Mouse (Mus musculus) embryonic facial prominence, embryonic 11.5 days (tissue): Measurements from ENCODE around the gene Lrrc75b. TPM values are rescaled to one million over a fixed set of nuclear protein-coding genes. Genes with fewer than 3 reads are reported as not detected.

ENCODE experiments used
- ATAC-seq: fragments of 200-750 bp; cut with Nextera tagmentation; replicated peaks from 2 replicates; pipeline ENCODE4 v1.8.0; 2017; ENCODE audit warnings: low read depth; ENCODE audit not compliant: insufficient number of reproducible peaks, low FRiP score, low TSS enrichment
- DNase-seq: peaks from one replicate; pipeline ENCODE4 v3.0.0-alpha.2; 2015; ENCODE audit warnings: low spot score
- H3K27ac ChIP-seq: fragments of 300-500 bp; sonication (generic); replicated peaks from 2 replicates; pipeline ENCODE4 v1.5.1; 2014; ENCODE audit warnings: mild to moderate bottlenecking, low read depth, low read length, control low read depth
- H3K27me3 ChIP-seq: fragments of 300-500 bp; sonication (generic); 2 replicates; pipeline ENCODE4 v1.6.1; 2014; ENCODE audit warnings: mild to moderate bottlenecking, low read length, moderate library complexity, mixed read lengths; ENCODE audit not compliant: control insufficient read depth, insufficient read depth
- H3K36me3 ChIP-seq: fragments of 300-500 bp; sonication (generic); replicated peaks from 2 replicates; pipeline ENCODE4 v1.6.1; 2014; ENCODE audit warnings: low read depth, mild to moderate bottlenecking, low read length, moderate library complexity, mixed read lengths; ENCODE audit not compliant: control insufficient read depth, insufficient read depth
- H3K4me1 ChIP-seq: fragments of 300-500 bp; sonication (generic); 2 replicates; pipeline ENCODE4 v1.6.1; 2014; ENCODE audit warnings: low read length, mixed read lengths; ENCODE audit not compliant: control insufficient read depth, insufficient read depth
- H3K4me2 ChIP-seq: fragments of 300-500 bp; sonication (generic); 2 replicates; pipeline ENCODE4 v1.6.1; 2014; ENCODE audit warnings: low read depth, mild to moderate bottlenecking, control low read depth, low read length, moderate library complexity
- H3K4me3 ChIP-seq: fragments of 300-500 bp; sonication (generic); 2 replicates; pipeline ENCODE4 v1.5.1; 2014; ENCODE audit warnings: low read depth, low read length, control low read depth
- H3K9ac ChIP-seq: fragments of 300-500 bp; sonication (generic); replicated peaks from 2 replicates; pipeline ENCODE4 v1.6.1; 2014; ENCODE audit warnings: mild to moderate bottlenecking, control low read depth, low read length
- H3K9me3 ChIP-seq: fragments of 300-500 bp; sonication (generic); replicated peaks from 2 replicates; pipeline ENCODE4 v1.6.1; 2016; ENCODE audit warnings: mild to moderate bottlenecking, low read length, inconsistent platforms, mixed read lengths; ENCODE audit not compliant: control insufficient read depth
- WGBS: fragments of 180-500 bp; shearing (Covaris S2); extraction: QIAGEN DNeasy Blood & Tissue Kit; methylation state at CpG from one replicate; pipeline ENCODE4 v1.1.7; 2014; 5-methylcytosine and 5-hydroxymethylcytosine counted together
- polyA plus RNA-seq: library from polyadenylated mRNA; unstranded; fragments of >200 nt; fragmentation: Nextera tagmentation; extraction: Ambion mirVana; gene quantifications from 2 replicates; pipeline ENCODE4 v1.2.1, GENCODE M21; 2014

Lrrc75b gene
- polyA plus RNA-seq, 1 experiment from 2014 or later, result 2.0 TPM

- Histone ChIP-seq H3K4me2 (no peak overlapping the region), H3K9me3 (no peaks in the 10 kb centered on the region), H3K4me3 (no peak overlapping the region), H3K36me3 (no peaks in the 10 kb centered on the region), H3K27ac (no peak overlapping the region), H3K27me3 (no peaks in the 10 kb centered on the region), H3K9ac (no peak overlapping the region), H3K4me1 (no peaks in the 10 kb centered on the region)
- DNase-seq (no peak), ATAC-seq (no peak)
- WGBS, result 72% methylated on average over 12 of the region's 12 CpGs
These were observed 31.2 kb upstream of the Lrrc75b start for GRCm38 (mm10) chr10:75591211-75591894.

GRCm38 (mm10) chr10:75589651-75590050, 29.5 kb upstream of the Lrrc75b start:
- no peaks in the 10 kb centered on the region for H3K27me3 ChIP-seq
- H3K9me3 ChIP-seq, result no peaks in the 10 kb centered on the region
- 85% methylated on average over 16 of the region's 16 CpGs for WGBS
- DNase-seq (no peak), ATAC-seq (no peak)
- no peak overlapping the region for H3K27ac ChIP-seq
- no peak overlapping the region for H3K9ac ChIP-seq
- no peak overlapping the region for H3K4me2 ChIP-seq
- H3K36me3 ChIP-seq, result no peaks in the 10 kb centered on the region
- no peaks in the 10 kb centered on the region for H3K4me1 ChIP-seq
- no peak overlapping the region for H3K4me3 ChIP-seq

- no peak for ATAC-seq
- Histone ChIP-seq H3K27ac (no peak within 1 kb of the TSS), H3K4me1 (no peaks in the 10 kb centered on the region), H3K4me2 (no peak within 1 kb of the TSS), H3K9me3 (no peaks in the 10 kb centered on the region), H3K36me3 (no peaks in the 10 kb centered on the region), H3K9ac (no peak within 1 kb of the TSS), H3K27me3 (no peaks in the 10 kb centered on the region), H3K4me3 (no peak within 1 kb of the TSS)
- 31% methylated on average over 5 of the region's 5 CpGs for WGBS
- peak; percentile 49 for DNase-seq
These were observed 29.0 kb upstream of the Lrrc75b start, which contains the start of gene Ggt5 for GRCm38 (mm10) chr10:75589129-75589528. Gene Ggt5, plus strand, starts transcription at chr10:75589340.

- Histone ChIP-seq H3K4me1 (no peaks in the 10 kb centered on the region), H3K9ac (no peak overlapping the region), H3K4me2 (no peak overlapping the region), H3K27me3 (no peaks in the 10 kb centered on the region), H3K27ac (no peak overlapping the region), H3K4me3 (no peak overlapping the region), H3K9me3 (no peaks in the 10 kb centered on the region), H3K36me3 (no peaks in the 10 kb centered on the region)
- DNase-seq (no peak), ATAC-seq (no peak)
- WGBS, result 75% methylated on average over 5 of the region's 5 CpGs
These were observed 28.2 kb upstream of the Lrrc75b start for GRCm38 (mm10) chr10:75588336-75588735.

DNA sequence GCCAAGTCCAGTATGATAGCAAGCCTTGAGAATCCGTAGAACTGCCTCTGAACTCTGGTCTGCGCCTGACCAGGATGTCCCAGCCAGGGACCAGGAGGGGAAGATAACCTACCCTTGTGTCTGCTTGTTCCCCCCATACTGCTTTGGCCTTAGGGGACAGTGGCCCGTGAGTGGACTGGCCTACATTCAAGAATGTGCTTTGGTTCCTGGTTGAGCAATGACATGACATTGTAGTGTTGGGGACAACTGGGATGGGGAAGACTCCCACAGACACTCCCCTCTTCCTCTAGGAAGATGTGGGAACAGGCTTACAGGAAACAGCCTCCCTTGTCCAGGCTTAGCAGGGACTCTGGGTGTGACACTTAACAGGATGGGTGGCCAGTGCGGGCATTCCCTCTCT, 27.7 kb upstream of the Lrrc75b start:
- H3K36me3 ChIP-seq, result no peaks in the 10 kb centered on the region
- ATAC-seq, result no peak
- 88% methylated on average over 4 of the region's 4 CpGs for WGBS

GRCm38 (mm10) chr10:75586553-75586879, 26.4 kb upstream of the Lrrc75b start:
- Histone ChIP-seq H3K9me3 (no peaks in the 10 kb centered on the region), H3K27me3 (no peaks in the 10 kb centered on the region), H3K4me3 (no peak overlapping the region), H3K36me3 (no peaks in the 10 kb centered on the region), H3K27ac (no peak overlapping the region), H3K4me1 (no peaks in the 10 kb centered on the region), H3K4me2 (no peak overlapping the region), H3K9ac (no peak overlapping the region)
- 86% methylated on average over 1 of the region's 1 CpGs for WGBS
- ATAC-seq, result no peak
- no peak for DNase-seq

More for the DNA sequence above, 27.7 kb upstream of the Lrrc75b start:
- Histone ChIP-seq H3K27ac (no peak overlapping the region), H3K4me1 (no peaks in the 10 kb centered on the region), H3K9ac (no peak overlapping the region), H3K4me2 (no peak overlapping the region), H3K9me3 (no peaks in the 10 kb centered on the region), H3K27me3 (no peaks in the 10 kb centered on the region), H3K4me3 (no peak overlapping the region)
- no peak for DNase-seq

DNA sequence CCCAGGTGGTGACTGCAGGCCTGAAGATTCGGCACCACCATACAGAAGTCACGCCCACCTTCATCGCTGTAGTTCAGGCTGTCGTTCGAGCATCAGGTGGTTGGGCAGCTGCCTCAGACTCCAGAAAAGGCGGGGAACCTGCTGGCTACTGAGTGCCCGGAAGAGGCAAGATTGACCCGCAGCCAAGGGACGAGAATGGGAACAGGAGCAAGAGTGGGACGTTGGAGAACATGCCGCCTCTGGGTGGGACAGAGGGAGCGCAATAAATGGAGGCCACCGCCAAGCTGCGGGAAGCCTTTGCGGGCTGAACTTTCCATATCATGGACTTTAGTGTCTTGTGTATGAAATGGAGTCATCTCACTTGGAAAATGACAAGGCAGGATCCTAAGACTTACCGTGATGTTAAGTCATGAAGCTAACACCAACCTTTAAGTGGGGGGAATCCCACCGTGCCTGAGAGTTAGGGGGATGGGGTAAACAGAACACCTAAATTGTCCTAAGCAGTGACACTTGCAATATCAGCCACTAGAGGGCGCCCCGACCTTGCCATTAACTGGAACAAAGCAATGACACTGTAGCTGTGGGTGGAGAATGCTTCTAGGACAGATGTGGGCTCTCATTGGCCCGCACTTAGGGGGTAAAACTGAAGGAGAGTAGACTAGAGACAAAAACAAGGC, 25.9 kb upstream of the Lrrc75b start:
- WGBS, result 16% methylated on average over 20 of the region's 20 CpGs
- H3K36me3 ChIP-seq, result no peaks in the 10 kb centered on the region
- no peak overlapping the region for H3K27ac ChIP-seq
- H3K4me2 ChIP-seq, result no peak overlapping the region; the same call in 1 of the 2 replicates
- no peak overlapping the region for H3K4me3 ChIP-seq
- no peak overlapping the region; the same call in 1 of the 2 replicates for H3K9ac ChIP-seq
- no peaks in the 10 kb centered on the region for H3K4me1 ChIP-seq
- peak; percentile 69 for ATAC-seq
- H3K9me3 ChIP-seq, result no peaks in the 10 kb centered on the region
- peak; percentile 95 for DNase-seq
- no peaks in the 10 kb centered on the region for H3K27me3 ChIP-seq

GRCm38 (mm10) chr10:75579129-75579528, 19.0 kb upstream of the Lrrc75b start:
- H3K4me3 ChIP-seq, result no peak overlapping the region
- WGBS, result 87% methylated on average over 6 of the region's 6 CpGs
- H3K27ac ChIP-seq, result no peak overlapping the region
- DNase-seq (no peak), ATAC-seq (no peak)
- no peaks in the 10 kb centered on the region for H3K36me3 ChIP-seq
- no peaks in the 10 kb centered on the region for H3K27me3 ChIP-seq
- H3K4me2 ChIP-seq, result no peak overlapping the region
- no peak overlapping the region for H3K9ac ChIP-seq
- no peaks in the 10 kb centered on the region for H3K9me3 ChIP-seq
- H3K4me1 ChIP-seq, result no peaks in the 10 kb centered on the region
